ENCODE assay signal across 8 mouse cellular contexts in genomic region chr7:19149626-19150025, GRCm38 (mm10). TPM values are rescaled to one million over a fixed set of nuclear protein-coding genes. Genes with fewer than 3 reads are reported as not detected.
DNase-seq lines count a peak whose midpoint lies in the region; ATAC-seq and TF ChIP-seq lines count a peak whose summit lies in the region.

Snrpd2 (plus strand) TSS chr7:19149722.

- peak within 1 kb of the TSS; percentile 65 for H3K27ac ChIP-seq in forebrain, embryonic 14.5 days (ENCODE audit: low read depth, low read length)

- H3K4me3 ChIP-seq in forebrain, embryonic 14.5 days (ENCODE audit: low read depth, low read length) = peak within 1 kb of the TSS; percentile 61
- H3K4me3 ChIP-seq in lung, adult 2 months (replicated peaks; ENCODE audit: extremely low read depth, low read depth, low read length) = peak within 1 kb of the TSS; percentile 94

- H3K27me3 ChIP-seq in forebrain, embryonic 14.5 days (replicated peaks; ENCODE audit: control insufficient read depth, insufficient read depth, low read length) = no peaks in the 10 kb centered on the region

- H3K36me3 ChIP-seq in forebrain, embryonic 14.5 days (ENCODE audit: control insufficient read depth, insufficient read depth, low read length) = peaks cover 31% of the 10 kb centered on the region

- H3K4me1 ChIP-seq in forebrain, embryonic 14.5 days (ENCODE audit: control insufficient read depth, insufficient read depth, low read length) = peaks cover 15% of the 10 kb centered on the region
- H3K4me1 ChIP-seq in lung, adult 2 months (ENCODE audit: control insufficient read depth, insufficient read depth, low read length) = peaks cover 4% of the 10 kb centered on the region; the same call in 1 of the 2 replicates

- peak; percentile 91 for ATAC-seq in forebrain, embryonic 14.5 days
- ATAC-seq in neutrophil, adult 5-6 weeks (ENCODE audit: extremely low read depth, insufficient number of reproducible peaks, low FRiP score, poor library complexity, severe bottlenecking) = peak; percentile 66

- intact Hi-C loops in heart, postnatal 14 days (cut with DNase I) = no loop called here

- TF ChIP-seq POLR2A in lung, adult 2 months (IDR thresholded peaks at IDR 0.05; ENCODE audit: borderline replicate concordance, extremely low read depth, low read depth, low read length) = peak; percentile 73; the same call in 1 of the 2 replicates

- H3K4me2 ChIP-seq in forebrain, embryonic 14.5 days (ENCODE audit: low read length) = peak within 1 kb of the TSS; percentile 95

- under 1% methylated on average over 24 of the region's 24 CpGs for WGBS in forebrain, embryonic 14.5 days
- WGBS in lung, adult 2 months = under 1% methylated on average over 24 of the region's 24 CpGs

- peak within 1 kb of the TSS; percentile 76 for H3K9ac ChIP-seq in forebrain, embryonic 14.5 days (ENCODE audit: low read length)

- H3K9me3 ChIP-seq in forebrain, embryonic 14.5 days (replicated peaks; ENCODE audit: control insufficient read depth, low read length) = no peaks in the 10 kb centered on the region

- TF ChIP-seq CTCF in lung, adult 2 months (IDR thresholded peaks at IDR 0.05; ENCODE audit: insufficient read depth, low read length) = no peak

- DNase-seq in ES-CJ7 (ENCODE audit: low read depth, low spot score) = peak; percentile 96
- peak; percentile 96 for DNase-seq in cerebellum, adult 11 months
- DNase-seq in forebrain, embryonic 14.5 days (ENCODE audit: low spot score) = peak; percentile 98
- peak; percentile 97 to 99 for DNase-seq in heart, postnatal 14 days
- peak; percentile 91 to 98 for DNase-seq in layer of hippocampus, adult 18-20 months (ENCODE audit: low spot score in 2 of 2)
- DNase-seq in lung, adult 2 months = peak; percentile 96
- peak; percentile 87 to 90 for DNase-seq in thymus, adult 18-20 months

RNA-seq across cellular contexts. Expression of gene Snrpd2, which starts in this region (rescaled TPM):
- 141 and 155 TPM in 2 replicates for polyA plus RNA-seq in forebrain, embryonic 14.5 days (2014; fragmentation: Nextera tagmentation; extraction: Ambion mirVana)
- total RNA-seq in heart, postnatal 14 days (2021) = 10 to 100 TPM; 62.8 to 70.8 TPM
- 10 to 100 TPM; 79.7 to 82.8 TPM for total RNA-seq in layer of hippocampus, adult 18-20 months (2021)
- polyA plus RNA-seq in lung, adult 2 months (2012; rRNA removed) = 16.2 and 20.1 TPM in 2 replicates
- total RNA-seq in neutrophil, adult 5-6 weeks (2017) = 26.4 and 33.0 TPM in 2 replicates

Comparison
In these comparisons a context has a peak if more than half of its experiments do, and no peak if none do; other contexts are left out.
1. Peak in every context shown above with its lines: DNase-seq, ATAC-seq, H3K4me3 ChIP-seq and H3K27ac ChIP-seq.